Mouse (Mus musculus): ENCODE results near the gene Ntmt1.

Gene Ntmt1

GRCm38 (mm10) chr2:30783346-30783745, 24.3 kb upstream of the Ntmt1 start:
- peak; percentile 62 for DNase-seq (ENCODE audit: low read depth, low spot score)

- DNase-seq (ENCODE audit: low read depth, low spot score) = no peak
These were observed 23.3 kb upstream of the Ntmt1 start for GRCm38 (mm10) chr2:30784078-30784994.

GRCm38 (mm10) chr2:30787466-30787865, 20.2 kb upstream of the Ntmt1 start:
- DNase-seq (ENCODE audit: low read depth, low spot score) = no peak

GRCm38 (mm10) chr2:30792061-30792460, 15.6 kb upstream of the Ntmt1 start:
- DNase-seq (ENCODE audit: low read depth, low spot score) = no peak

GRCm38 (mm10) chr2:30794179-30795108, 13.2 kb upstream of the Ntmt1 start:
- peak; percentile 77 for DNase-seq (ENCODE audit: low read depth, low spot score)

GRCm38 (mm10) chr2:30795271-30795888, 12.2 kb upstream of the Ntmt1 start:
- no peak for DNase-seq (ENCODE audit: low read depth, low spot score)

GRCm38 (mm10) chr2:30795889-30796275, 11.7 kb upstream of the Ntmt1 start:
- no peak for DNase-seq (ENCODE audit: low read depth, low spot score)

- peak; percentile 97 for DNase-seq (ENCODE audit: low read depth, low spot score)
These were observed 11.2 kb upstream of the Ntmt1 start for GRCm38 (mm10) chr2:30796382-30796781.

- no peak for DNase-seq (ENCODE audit: low read depth, low spot score)
These were observed 8.2 kb upstream of the Ntmt1 start for GRCm38 (mm10) chr2:30799456-30799855.

GRCm38 (mm10) chr2:30800671-30801066, 7.0 kb upstream of the Ntmt1 start:
- DNase-seq (ENCODE audit: low read depth, low spot score) = no peak

GRCm38 (mm10) chr2:30801067-30801852, 6.4 kb upstream of the Ntmt1 start:
- DNase-seq (ENCODE audit: low read depth, low spot score) = no peak

GRCm38 (mm10) chr2:30803604-30804003, 4.0 kb upstream of the Ntmt1 start, which contains the start of gene 1700001O22Rik:
1700001O22Rik (minus strand) TSS chr2:30803661.
- no peak for DNase-seq (ENCODE audit: low read depth, low spot score)

- no peak for DNase-seq (ENCODE audit: low read depth, low spot score)
These were observed 1.6 kb upstream of the Ntmt1 start for GRCm38 (mm10) chr2:30805983-30806382.

GRCm38 (mm10) chr2:30807147-30807647, 429 bp upstream of the Ntmt1 start:
- DNase-seq (ENCODE audit: low read depth, low spot score) = no peak

GRCm38 (mm10) chr2:30808296-30808655, 650 bp downstream of the Ntmt1 start:
- no peak for DNase-seq (ENCODE audit: low read depth, low spot score)

GRCm38 (mm10) chr2:30809503-30809902, 1.9 kb downstream of the Ntmt1 start:
- no peak for DNase-seq (ENCODE audit: low read depth, low spot score)

- DNase-seq (ENCODE audit: low read depth, low spot score) = no peak
These were observed 2.9 kb downstream of the Ntmt1 start for GRCm38 (mm10) chr2:30810573-30810972.

- DNase-seq (ENCODE audit: low read depth, low spot score) = no peak
These were observed 8.8 kb downstream of the Ntmt1 start for GRCm38 (mm10) chr2:30816383-30816782.

GRCm38 (mm10) chr2:30819873-30820272, 12.2 kb downstream of the Ntmt1 start:
- no peak for DNase-seq (ENCODE audit: low read depth, low spot score)

GRCm38 (mm10) chr2:30821073-30821472, 13.4 kb downstream of the Ntmt1 start:
- DNase-seq (ENCODE audit: low read depth, low spot score) = no peak

- no peak for DNase-seq (ENCODE audit: low read depth, low spot score)
These were observed 14.8 kb downstream of the Ntmt1 start for GRCm38 (mm10) chr2:30822460-30822859.

All from telencephalon, adult 2 months (tissue).